Mouse (Mus musculus) thymus, adult 2 months (tissue): ENCODE data around the gene March5.

ENCODE experiments used
- CTCF ChIP-seq: fragments of 200-500 bp; IDR thresholded peaks from 2 replicates; pipeline ENCODE4 v1.5.1; 2012; ENCODE audit warnings: mild to moderate bottlenecking, control low read depth, low read length, moderate library complexity, borderline replicate concordance; ENCODE audit not compliant: control insufficient read depth, poor library complexity, insufficient read depth; ENCODE audit errors: extremely low read depth
- POLR2A ChIP-seq: fragments of 200-500 bp; IDR thresholded peaks from 2 replicates; pipeline ENCODE4 v1.6.1; 2012; ENCODE audit warnings: mild to moderate bottlenecking, low read length, control low read depth, moderate library complexity; ENCODE audit not compliant: control insufficient read depth, poor library complexity, insufficient read depth; ENCODE audit errors: extremely low read depth

DNA sequence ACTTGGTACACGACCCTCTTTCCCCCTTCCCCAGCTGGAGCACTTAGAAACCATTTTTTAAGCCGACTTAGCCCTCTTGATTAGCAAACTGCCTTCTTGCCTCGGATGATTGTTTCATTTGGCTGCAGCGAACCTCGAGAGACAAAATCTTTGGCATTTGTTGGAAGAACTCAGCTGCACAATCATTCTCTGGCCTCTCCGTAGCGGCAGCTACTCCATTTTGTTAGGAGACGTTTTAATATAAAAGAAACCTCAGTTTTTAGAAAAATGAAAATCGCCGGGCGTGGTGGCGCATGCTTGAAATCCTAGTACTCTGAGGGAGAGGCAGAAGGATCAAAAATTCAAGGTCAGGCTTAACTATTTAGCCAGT, 31.9 kb upstream of the March5 start:
- TF ChIP-seq POLR2A (no peak), CTCF (no peak)
